Mouse (Mus musculus): Measurements from ENCODE around the gene Wdr46. TPM values are rescaled to one million over a fixed set of nuclear protein-coding genes. Genes with fewer than 3 reads are reported as not detected.

The Wdr46 gene
- polyA plus RNA-seq, 1 experiment from 2014 or later: 25.2 TPM

GRCm38 (mm10) chr17:33953961-33954565 lies 13.6 kb downstream of the Wdr46 start:
- DNase-seq (ENCODE audit: low spot score) (no peak), ATAC-seq (replicated peaks; ENCODE audit: insufficient number of reproducible peaks, low FRiP score, low TSS enrichment, low read depth) (no peak)
- Histone ChIP-seq H3K4me2 (ENCODE audit: low read depth, low read length) (peak overlapping the region; percentile 97), H3K27ac (replicated peaks; ENCODE audit: low read depth, low read length) (no peak overlapping the region), H3K9ac (replicated peaks; ENCODE audit: low read length) (peak overlapping the region; percentile 99), H3K4me3 (ENCODE audit: low read depth, low read length) (peak overlapping the region; percentile 89), H3K9me3 (replicated peaks; ENCODE audit: control insufficient read depth, low read length) (no peaks in the 10 kb centered on the region), H3K27me3 (ENCODE audit: control insufficient read depth, insufficient read depth, low read length) (no peaks in the 10 kb centered on the region), H3K36me3 (replicated peaks; ENCODE audit: control insufficient read depth, insufficient read depth, low read depth, low read length) (peaks cover 3% of the 10 kb centered on the region), H3K4me1 (ENCODE audit: control insufficient read depth, insufficient read depth, low read length) (peaks cover 16% of the 10 kb centered on the region)
- 38% methylated on average over 5 of the region's 5 CpGs for WGBS

- peak overlapping the region; percentile 94 for H3K27ac ChIP-seq (replicated peaks; ENCODE audit: low read depth, low read length)
- H3K36me3 ChIP-seq (replicated peaks; ENCODE audit: control insufficient read depth, insufficient read depth, low read depth, low read length): peaks cover 5% of the 10 kb centered on the region
- under 1% methylated on average over 33 of the region's 33 CpGs for WGBS
- ATAC-seq (replicated peaks; ENCODE audit: insufficient number of reproducible peaks, low FRiP score, low TSS enrichment, low read depth) (no peak), DNase-seq (ENCODE audit: low spot score) (no peak)
- H3K9me3 ChIP-seq (replicated peaks; ENCODE audit: control insufficient read depth, low read length): no peaks in the 10 kb centered on the region
- H3K4me2 ChIP-seq (ENCODE audit: low read depth, low read length): peak overlapping the region; percentile 97
- H3K9ac ChIP-seq (replicated peaks; ENCODE audit: low read length): peak overlapping the region; percentile 99
- H3K27me3 ChIP-seq (ENCODE audit: control insufficient read depth, insufficient read depth, low read length): no peaks in the 10 kb centered on the region
- peaks cover 16% of the 10 kb centered on the region for H3K4me1 ChIP-seq (ENCODE audit: control insufficient read depth, insufficient read depth, low read length)
- H3K4me3 ChIP-seq (ENCODE audit: low read depth, low read length): peak overlapping the region; percentile 89
Observed at GRCm38 (mm10) chr17:33954646-33955554, 14.4 kb downstream of the Wdr46 start.

GRCm38 (mm10) chr17:33955555-33956214 lies 15.2 kb downstream of the Wdr46 start, which contains the start of the genes Vps52 and Rps18:
Gene Vps52, plus strand, starts transcription at chr17:33955812.
Gene Rps18, minus strand, starts transcription at chr17:33956001.
- Histone ChIP-seq H3K9me3 (replicated peaks; ENCODE audit: control insufficient read depth, low read length) (no peaks in the 10 kb centered on the region), H3K27me3 (ENCODE audit: control insufficient read depth, insufficient read depth, low read length) (no peaks in the 10 kb centered on the region), H3K27ac (replicated peaks; ENCODE audit: low read depth, low read length) (peak within 1 kb of the TSS; percentile 94), H3K36me3 (replicated peaks; ENCODE audit: control insufficient read depth, insufficient read depth, low read depth, low read length) (peaks cover 5% of the 10 kb centered on the region), H3K4me3 (ENCODE audit: low read depth, low read length) (peak within 1 kb of the TSS; percentile 89), H3K4me1 (ENCODE audit: control insufficient read depth, insufficient read depth, low read length) (peaks cover 16% of the 10 kb centered on the region), H3K4me2 (ENCODE audit: low read depth, low read length) (peak within 1 kb of the TSS; percentile 97), H3K9ac (replicated peaks; ENCODE audit: low read length) (peak within 1 kb of the TSS; percentile 99)
- ATAC-seq (replicated peaks; ENCODE audit: insufficient number of reproducible peaks, low FRiP score, low TSS enrichment, low read depth) (peak; percentile 68), DNase-seq (ENCODE audit: low spot score) (peak; percentile 98)
- WGBS: under 1% methylated on average over 50 of the region's 50 CpGs

GRCm38 (mm10) chr17:33956336-33956735 lies 15.9 kb downstream of the Wdr46 start:
- no peak overlapping the region for H3K27ac ChIP-seq (replicated peaks; ENCODE audit: low read depth, low read length)
- H3K4me3 ChIP-seq (ENCODE audit: low read depth, low read length): peak overlapping the region; percentile 89
- H3K27me3 ChIP-seq (ENCODE audit: control insufficient read depth, insufficient read depth, low read length): no peaks in the 10 kb centered on the region
- no peaks in the 10 kb centered on the region for H3K9me3 ChIP-seq (replicated peaks; ENCODE audit: control insufficient read depth, low read length)
- peak; percentile 27 for DNase-seq (ENCODE audit: low spot score)
- ATAC-seq (replicated peaks; ENCODE audit: insufficient number of reproducible peaks, low FRiP score, low TSS enrichment, low read depth): no peak
- peak overlapping the region; percentile 78 for H3K9ac ChIP-seq (replicated peaks; ENCODE audit: low read length)
- H3K4me2 ChIP-seq (ENCODE audit: low read depth, low read length): peak overlapping the region; percentile 51
- H3K36me3 ChIP-seq (replicated peaks; ENCODE audit: control insufficient read depth, insufficient read depth, low read depth, low read length): peaks cover 5% of the 10 kb centered on the region
- peaks cover 14% of the 10 kb centered on the region for H3K4me1 ChIP-seq (ENCODE audit: control insufficient read depth, insufficient read depth, low read length)
- 6% methylated on average over 10 of the region's 10 CpGs for WGBS

GRCm38 (mm10) chr17:33957493-33957892 lies 17.0 kb downstream of the Wdr46 start:
- ATAC-seq (replicated peaks; ENCODE audit: insufficient number of reproducible peaks, low FRiP score, low TSS enrichment, low read depth): no peak
- Histone ChIP-seq H3K27me3 (ENCODE audit: control insufficient read depth, insufficient read depth, low read length) (no peaks in the 10 kb centered on the region), H3K36me3 (replicated peaks; ENCODE audit: control insufficient read depth, insufficient read depth, low read depth, low read length) (peaks cover 2% of the 10 kb centered on the region), H3K4me3 (ENCODE audit: low read depth, low read length) (no peak overlapping the region), H3K4me2 (ENCODE audit: low read depth, low read length) (no peak overlapping the region), H3K9me3 (replicated peaks; ENCODE audit: control insufficient read depth, low read length) (no peaks in the 10 kb centered on the region), H3K4me1 (ENCODE audit: control insufficient read depth, insufficient read depth, low read length) (peaks cover 14% of the 10 kb centered on the region), H3K27ac (replicated peaks; ENCODE audit: low read depth, low read length) (no peak overlapping the region), H3K9ac (replicated peaks; ENCODE audit: low read length) (no peak overlapping the region)
- no peak for DNase-seq (ENCODE audit: low spot score)
- WGBS: 75% methylated on average over 6 of the region's 6 CpGs

GRCm38 (mm10) chr17:33958451-33958850 lies 18.0 kb downstream of the Wdr46 start:
- Histone ChIP-seq H3K9ac (replicated peaks; ENCODE audit: low read length) (no peak overlapping the region), H3K4me3 (ENCODE audit: low read depth, low read length) (no peak overlapping the region), H3K4me1 (ENCODE audit: control insufficient read depth, insufficient read depth, low read length) (peaks cover 9% of the 10 kb centered on the region; the same call in 1 of the 2 replicates), H3K27me3 (ENCODE audit: control insufficient read depth, insufficient read depth, low read length) (no peaks in the 10 kb centered on the region), H3K36me3 (replicated peaks; ENCODE audit: control insufficient read depth, insufficient read depth, low read depth, low read length) (peaks cover 2% of the 10 kb centered on the region; the same call in 1 of the 2 replicates), H3K27ac (replicated peaks; ENCODE audit: low read depth, low read length) (no peak overlapping the region), H3K9me3 (replicated peaks; ENCODE audit: control insufficient read depth, low read length) (no peaks in the 10 kb centered on the region), H3K4me2 (ENCODE audit: low read depth, low read length) (no peak overlapping the region)
- no peak for DNase-seq (ENCODE audit: low spot score)
- no peak for ATAC-seq (replicated peaks; ENCODE audit: insufficient number of reproducible peaks, low FRiP score, low TSS enrichment, low read depth)
- WGBS: 94% methylated on average over 11 of the region's 11 CpGs

GRCm38 (mm10) chr17:33959135-33959534 lies 18.7 kb downstream of the Wdr46 start:
- 97% methylated on average over 13 of the region's 13 CpGs for WGBS
- Histone ChIP-seq H3K4me3 (ENCODE audit: low read depth, low read length) (no peak overlapping the region), H3K4me1 (ENCODE audit: control insufficient read depth, insufficient read depth, low read length) (peaks cover 5% of the 10 kb centered on the region; the same call in 1 of the 2 replicates), H3K9ac (replicated peaks; ENCODE audit: low read length) (no peak overlapping the region), H3K27me3 (ENCODE audit: control insufficient read depth, insufficient read depth, low read length) (no peaks in the 10 kb centered on the region), H3K4me2 (ENCODE audit: low read depth, low read length) (no peak overlapping the region), H3K27ac (replicated peaks; ENCODE audit: low read depth, low read length) (no peak overlapping the region), H3K9me3 (replicated peaks; ENCODE audit: control insufficient read depth, low read length) (no peaks in the 10 kb centered on the region), H3K36me3 (replicated peaks; ENCODE audit: control insufficient read depth, insufficient read depth, low read depth, low read length) (peaks cover 2% of the 10 kb centered on the region; the same call in 1 of the 2 replicates)
- ATAC-seq (replicated peaks; ENCODE audit: insufficient number of reproducible peaks, low FRiP score, low TSS enrichment, low read depth) (no peak), DNase-seq (ENCODE audit: low spot score) (no peak)

All from embryonic facial prominence, embryonic 11.5 days (tissue).